Mouse (Mus musculus): Measurements from ENCODE around the gene Cbln1. TPM values are rescaled to one million over a fixed set of nuclear protein-coding genes. Genes with fewer than 3 reads are reported as not detected.

The Cbln1 gene
- polyA plus RNA-seq, 1 experiment = 0.12 TPM

GRCm38 (mm10) chr8:87473940-87474339, 1.5 kb upstream of the Cbln1 start:
- Histone ChIP-seq H3K36me3 (ENCODE audit: control insufficient read depth, insufficient read depth) (no peaks in the 10 kb centered on the region), H3K79me2 (ENCODE audit: control insufficient read depth, insufficient read depth) (no peaks in the 10 kb centered on the region), H3K4me3 (ENCODE audit: insufficient read depth, poor library complexity, severe bottlenecking) (no peak overlapping the region), H3K27me3 (ENCODE audit: control insufficient read depth, insufficient read depth, insufficient read length) (peaks cover 57% of the 10 kb centered on the region), H3ac (ENCODE audit: control insufficient read depth, insufficient read length, low read depth) (no peak overlapping the region), H3K79me3 (ENCODE audit: low read depth) (no peaks in the 10 kb centered on the region)
- TF ChIP-seq MYOG (IDR thresholded peaks at IDR 0.05; ENCODE audit: control insufficient read depth, extremely low read depth, insufficient read length) (no peak), MYOD1 (IDR thresholded peaks at IDR 0.05; ENCODE audit: control insufficient read depth, insufficient read length, low read depth) (no peak), FOSL1 (IDR thresholded peaks at IDR 0.05; ENCODE audit: insufficient read depth, low read length, poor library complexity, severe bottlenecking) (no peak), USF1 (IDR thresholded peaks at IDR 0.05; ENCODE audit: low read depth) (no peak), CTCF (IDR thresholded peaks at IDR 0.05; ENCODE audit: control insufficient read depth, insufficient read depth, insufficient read length) (no peak), MAX (IDR thresholded peaks at IDR 0.05) (no peak), CEBPB (IDR thresholded peaks at IDR 0.05; ENCODE audit: low read depth) (no peak)

- H3ac ChIP-seq (ENCODE audit: control insufficient read depth, insufficient read length, low read depth) = no peak overlapping the region
- no peaks in the 10 kb centered on the region for H3K79me3 ChIP-seq (ENCODE audit: low read depth)
- no peaks in the 10 kb centered on the region for H3K36me3 ChIP-seq (ENCODE audit: control insufficient read depth, insufficient read depth)
- peaks cover 62% of the 10 kb centered on the region for H3K27me3 ChIP-seq (ENCODE audit: control insufficient read depth, insufficient read depth, insufficient read length)
- no peak for TF ChIP-seq MAX (IDR thresholded peaks at IDR 0.05)
- TF ChIP-seq CTCF (IDR thresholded peaks at IDR 0.05; ENCODE audit: control insufficient read depth, insufficient read depth, insufficient read length) = no peak
- TF ChIP-seq CEBPB (IDR thresholded peaks at IDR 0.05; ENCODE audit: low read depth) = no peak
- no peak for TF ChIP-seq FOSL1 (IDR thresholded peaks at IDR 0.05; ENCODE audit: insufficient read depth, low read length, poor library complexity, severe bottlenecking)
- TF ChIP-seq MYOG (IDR thresholded peaks at IDR 0.05; ENCODE audit: control insufficient read depth, extremely low read depth, insufficient read length) = no peak
- no peak overlapping the region for H3K4me3 ChIP-seq (ENCODE audit: insufficient read depth, poor library complexity, severe bottlenecking)
- H3K79me2 ChIP-seq (ENCODE audit: control insufficient read depth, insufficient read depth) = no peaks in the 10 kb centered on the region
Measured at GRCm38 (mm10) chr8:87473314-87473713, 905 bp upstream of the Cbln1 start.

GRCm38 (mm10) chr8:87471603-87472270, 672 bp downstream of the Cbln1 start:
- Histone ChIP-seq H3K36me3 (ENCODE audit: control insufficient read depth, insufficient read depth) (no peaks in the 10 kb centered on the region), H3K79me3 (ENCODE audit: low read depth) (no peaks in the 10 kb centered on the region), H3K4me3 (ENCODE audit: insufficient read depth, poor library complexity, severe bottlenecking) (peak overlapping the region; percentile 14), H3K27me3 (ENCODE audit: control insufficient read depth, insufficient read depth, insufficient read length) (peaks cover 57% of the 10 kb centered on the region), H3K79me2 (ENCODE audit: control insufficient read depth, insufficient read depth) (no peaks in the 10 kb centered on the region), H3ac (ENCODE audit: control insufficient read depth, insufficient read length, low read depth) (no peak overlapping the region)
- TF ChIP-seq MYOD1 (IDR thresholded peaks at IDR 0.05; ENCODE audit: control insufficient read depth, insufficient read length, low read depth) (no peak), MAX (IDR thresholded peaks at IDR 0.05) (no peak)

DNA sequence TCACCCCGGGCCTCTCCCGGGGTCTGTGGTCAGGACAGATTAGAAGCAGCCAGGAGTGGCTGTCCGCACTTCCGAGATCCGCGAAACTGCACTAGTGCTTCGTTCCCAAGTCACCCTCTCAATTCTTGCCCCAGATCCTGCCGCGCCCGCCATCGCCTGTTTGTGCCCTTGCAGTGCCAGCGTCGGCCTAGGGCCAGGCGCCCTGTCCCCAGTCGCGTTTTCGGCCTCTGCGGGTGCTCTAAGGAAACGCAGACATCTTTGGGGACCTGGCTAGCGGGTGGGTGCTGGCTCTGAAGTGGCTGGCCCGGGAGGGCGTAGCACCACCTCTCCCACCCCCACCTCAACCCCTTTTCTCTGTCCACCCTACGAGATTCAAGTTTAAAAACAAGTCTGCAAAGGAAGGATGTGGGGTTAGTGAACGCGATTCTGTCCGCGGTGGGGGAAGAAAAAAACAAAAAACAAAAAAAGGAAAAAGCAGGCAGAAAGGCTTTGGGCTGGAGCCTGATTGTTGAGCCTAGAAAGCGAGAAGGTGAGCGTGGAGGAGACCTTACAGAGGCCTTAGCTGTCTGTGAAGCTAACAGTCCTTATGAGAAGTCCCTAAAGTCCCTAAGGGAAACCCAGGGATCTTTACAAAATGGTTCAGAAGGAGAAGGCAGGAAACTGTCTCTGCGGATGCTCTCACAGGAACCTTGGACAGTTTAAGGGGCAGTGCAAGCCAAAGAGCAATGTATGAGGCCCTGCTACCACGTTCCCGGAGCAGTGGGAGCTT, 1.4 kb downstream of the Cbln1 start:
- H3ac ChIP-seq (ENCODE audit: control insufficient read depth, insufficient read length, low read depth) = no peak overlapping the region
- no peaks in the 10 kb centered on the region for H3K79me2 ChIP-seq (ENCODE audit: control insufficient read depth, insufficient read depth)
- H3K79me3 ChIP-seq (ENCODE audit: low read depth) = no peaks in the 10 kb centered on the region
- no peaks in the 10 kb centered on the region for H3K36me3 ChIP-seq (ENCODE audit: control insufficient read depth, insufficient read depth)
- peaks cover 61% of the 10 kb centered on the region for H3K27me3 ChIP-seq (ENCODE audit: control insufficient read depth, insufficient read depth, insufficient read length)
- H3K4me3 ChIP-seq (ENCODE audit: insufficient read depth, poor library complexity, severe bottlenecking) = no peak overlapping the region
- TF ChIP-seq MYOG (IDR thresholded peaks at IDR 0.05; ENCODE audit: control insufficient read depth, extremely low read depth, insufficient read length) (no peak), FOSL1 (IDR thresholded peaks at IDR 0.05; ENCODE audit: insufficient read depth, low read length, poor library complexity, severe bottlenecking) (no peak), CEBPB (IDR thresholded peaks at IDR 0.05; ENCODE audit: low read depth) (no peak), MAX (IDR thresholded peaks at IDR 0.05) (no peak), CTCF (IDR thresholded peaks at IDR 0.05; ENCODE audit: control insufficient read depth, insufficient read depth, insufficient read length) (no peak), USF1 (IDR thresholded peaks at IDR 0.05; ENCODE audit: low read depth) (no peak), MYOD1 (IDR thresholded peaks at IDR 0.05; ENCODE audit: control insufficient read depth, insufficient read length, low read depth) (no peak)

GRCm38 (mm10) chr8:87469931-87470833, 2.2 kb downstream of the Cbln1 start:
- no peaks in the 10 kb centered on the region for H3K36me3 ChIP-seq (ENCODE audit: control insufficient read depth, insufficient read depth)
- no peaks in the 10 kb centered on the region for H3K79me2 ChIP-seq (ENCODE audit: control insufficient read depth, insufficient read depth)
- H3K4me3 ChIP-seq (ENCODE audit: insufficient read depth, poor library complexity, severe bottlenecking) = no peak overlapping the region
- no peaks in the 10 kb centered on the region for H3K79me3 ChIP-seq (ENCODE audit: low read depth)
- no peak overlapping the region for H3ac ChIP-seq (ENCODE audit: control insufficient read depth, insufficient read length, low read depth)
- TF ChIP-seq MYOG (IDR thresholded peaks at IDR 0.05; ENCODE audit: control insufficient read depth, extremely low read depth, insufficient read length) = no peak
- no peak for TF ChIP-seq CEBPB (IDR thresholded peaks at IDR 0.05; ENCODE audit: low read depth)
- TF ChIP-seq MAX (IDR thresholded peaks at IDR 0.05) = no peak
- no peak for TF ChIP-seq USF1 (IDR thresholded peaks at IDR 0.05; ENCODE audit: low read depth)
- TF ChIP-seq FOSL1 (IDR thresholded peaks at IDR 0.05; ENCODE audit: insufficient read depth, low read length, poor library complexity, severe bottlenecking) = no peak
- TF ChIP-seq MYOD1 (IDR thresholded peaks at IDR 0.05; ENCODE audit: control insufficient read depth, insufficient read length, low read depth) = no peak
- H3K27me3 ChIP-seq (ENCODE audit: control insufficient read depth, insufficient read depth, insufficient read length) = peaks cover 56% of the 10 kb centered on the region

Measured in C2C12 (cell line).